Mouse (Mus musculus) erythroblast, embryonic 14.5 days (primary cell): ENCODE results near the gene Dync2li1.

Experiments
- GATA1 ChIP-seq: IDR thresholded peaks from 2 replicates; pipeline ENCODE4 v1.6.1; 2012; ENCODE audit warnings: low read length, inconsistent platforms, mixed read lengths
- TAL1 ChIP-seq: IDR thresholded peaks from 3 replicates; pipeline ENCODE4 v1.6.1; 2012; ENCODE audit warnings: low read length, inconsistent platforms, mixed read lengths

- TF ChIP-seq TAL1 (no peak), GATA1 (no peak)
Measured at GRCm38 (mm10) chr17:84636328-84636727, 10.0 kb downstream of the Dync2li1 start.
